Mouse (Mus musculus): ENCODE data around the gene Phf13.

Phf13 gene

GRCm38 (mm10) chr4:152012109-152012508 lies 16.1 kb upstream of the Phf13 start:
- DNase-seq: no peak

- DNase-seq: no peak
Measured at GRCm38 (mm10) chr4:152011171-152011760, 15.2 kb upstream of the Phf13 start.

- no peak for DNase-seq
Measured at GRCm38 (mm10) chr4:152010707-152011134, 14.7 kb upstream of the Phf13 start.

GRCm38 (mm10) chr4:152010091-152010706 lies 14.1 kb upstream of the Phf13 start:
- peak in 1 of 2 experiments; percentile 71 for DNase-seq

- peak; percentile 46 to 55 for DNase-seq
Measured at GRCm38 (mm10) chr4:152009076-152010051, 13.3 kb upstream of the Phf13 start.

GRCm38 (mm10) chr4:152008622-152009075 lies 12.6 kb upstream of the Phf13 start, which contains the start of gene Klhl21:
Gene Klhl21 (plus strand): TSS chr4:152008803.
- peak; percentile 94 for DNase-seq

GRCm38 (mm10) chr4:152008148-152008500 lies 12.1 kb upstream of the Phf13 start:
- no peak for DNase-seq

GRCm38 (mm10) chr4:152007481-152008147 lies 11.6 kb upstream of the Phf13 start:
- DNase-seq: peak; percentile 47 to 67

- DNase-seq: no peak
Measured at GRCm38 (mm10) chr4:152006812-152007211, 10.8 kb upstream of the Phf13 start.

GRCm38 (mm10) chr4:152006137-152006536 lies 10.1 kb upstream of the Phf13 start:
- no peak for DNase-seq

- no peak for DNase-seq
Measured at GRCm38 (mm10) chr4:152002063-152002462, 6.0 kb upstream of the Phf13 start.

GRCm38 (mm10) chr4:152001335-152001734 lies 5.3 kb upstream of the Phf13 start:
- no peak for DNase-seq

GRCm38 (mm10) chr4:152000906-152001305 lies 4.8 kb upstream of the Phf13 start:
- no peak for DNase-seq

GRCm38 (mm10) chr4:151999481-151999880 lies 3.4 kb upstream of the Phf13 start:
- no peak for DNase-seq

GRCm38 (mm10) chr4:151997701-151998100 lies 1.6 kb upstream of the Phf13 start:
- no peak for DNase-seq

- no peak for DNase-seq
Measured at GRCm38 (mm10) chr4:151996951-151997222, 829 bp upstream of the Phf13 start.

GRCm38 (mm10) chr4:151995371-151996172 lies 486 bp downstream of the Phf13 start:
- DNase-seq: no peak

- no peak for DNase-seq
Measured at GRCm38 (mm10) chr4:151994228-151995171, 1.6 kb downstream of the Phf13 start.

GRCm38 (mm10) chr4:151993035-151993434 lies 3.0 kb downstream of the Phf13 start:
- DNase-seq: no peak

- DNase-seq: no peak
Measured at GRCm38 (mm10) chr4:151992091-151992490, 4.0 kb downstream of the Phf13 start.

GRCm38 (mm10) chr4:151989110-151989488 lies 7.0 kb downstream of the Phf13 start:
- DNase-seq: no peak

Data from kidney, adult 8-10 months (tissue).